Mouse (Mus musculus): Measurements from ENCODE around the gene Polr3c. TPM values are rescaled to one million over a fixed set of nuclear protein-coding genes. Genes with fewer than 3 reads are reported as not detected.
A peak's percentile ranks its signal among the peaks of the same experiment; 100 is the strongest.

Gene Polr3c
- 32.2 and 33.9 TPM in 2 replicates for polyA plus RNA-seq (2015; fragmentation: Nextera tagmentation; extraction: Ambion mirVana)

GRCm38 (mm10) chr3:96727343-96727827 lies at the start of gene Polr3c, which contains the start of gene Rnf115:
Gene Polr3c, minus strand, starts transcription at chr3:96727628.
Gene Rnf115, plus strand, starts transcription at chr3:96727664.
- H3K27me3 ChIP-seq (replicated peaks; ENCODE audit: control insufficient read depth, insufficient read depth, low read length), result no peaks in the 10 kb centered on the region
- WGBS, result under 1% methylated on average over 51 of the region's 52 CpGs

DNA sequence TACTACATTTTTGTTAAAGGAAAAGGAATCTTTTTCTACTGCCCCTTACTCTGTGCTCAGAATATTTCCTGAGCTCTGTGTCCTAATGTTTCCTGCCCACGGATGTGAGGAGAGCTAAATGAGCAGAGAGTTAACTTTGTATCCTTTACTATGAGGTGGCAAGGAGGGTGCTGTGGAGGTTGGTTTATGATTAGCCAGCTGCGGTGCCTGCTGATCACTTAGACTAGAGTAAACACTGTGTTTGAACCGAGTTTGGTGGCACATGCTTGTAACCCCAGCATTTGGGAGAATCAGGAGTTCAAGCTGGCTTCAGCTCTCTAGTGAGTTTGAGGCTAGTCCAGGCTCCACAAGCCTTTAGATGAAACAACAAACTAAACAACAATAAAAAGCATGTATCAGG lies 49.7 kb upstream of the Polr3c start:
- H3K4me2 ChIP-seq (ENCODE audit: low read length), result no peak overlapping the region
- no peak for ATAC-seq
- no peaks in the 10 kb centered on the region for H3K27me3 ChIP-seq (replicated peaks; ENCODE audit: control insufficient read depth, insufficient read depth, low read length)
- H3K4me3 ChIP-seq (replicated peaks; ENCODE audit: low read length), result no peak overlapping the region
- H3K9me3 ChIP-seq (ENCODE audit: control insufficient read depth, low read length), result no peaks in the 10 kb centered on the region
- no peaks in the 10 kb centered on the region; the same call in 1 of the 2 replicates for H3K36me3 ChIP-seq (ENCODE audit: control insufficient read depth, insufficient read depth)
- no peak overlapping the region for H3K9ac ChIP-seq (replicated peaks; ENCODE audit: low read depth, low read length)
- no peaks in the 10 kb centered on the region for H3K4me1 ChIP-seq (replicated peaks; ENCODE audit: control insufficient read depth, insufficient read depth, low read length)
- WGBS, result 83% methylated on average over 3 of the region's 3 CpGs
- H3K27ac ChIP-seq (ENCODE audit: low read length), result no peak overlapping the region

More at GRCm38 (mm10) chr3:96727343-96727827, at the start of gene Polr3c, which contains the start of gene Rnf115:
- H3K4me3 ChIP-seq (replicated peaks; ENCODE audit: low read length), result peak within 1 kb of the TSS; percentile 98
- peak within 1 kb of the TSS; percentile 75 for H3K27ac ChIP-seq (ENCODE audit: low read length)
- no peaks in the 10 kb centered on the region for H3K9me3 ChIP-seq (ENCODE audit: control insufficient read depth, low read length)
- 0 out of 2 replicates have a peak, but pooled peaks cover 4% of the 10 kb centered on the region for H3K36me3 ChIP-seq (ENCODE audit: control insufficient read depth, insufficient read depth)
- H3K4me2 ChIP-seq (ENCODE audit: low read length), result peak within 1 kb of the TSS; percentile 78
- peak within 1 kb of the TSS; percentile 87 for H3K9ac ChIP-seq (replicated peaks; ENCODE audit: low read depth, low read length)
- ATAC-seq, result peak; percentile 99
- H3K4me1 ChIP-seq (replicated peaks; ENCODE audit: control insufficient read depth, insufficient read depth, low read length), result peaks cover 17% of the 10 kb centered on the region

- Histone ChIP-seq H3K4me1 (replicated peaks; ENCODE audit: control insufficient read depth, insufficient read depth, low read length) (no peaks in the 10 kb centered on the region), H3K27ac (ENCODE audit: low read length) (no peak overlapping the region), H3K36me3 (ENCODE audit: control insufficient read depth, insufficient read depth) (no peaks in the 10 kb centered on the region; the same call in 1 of the 2 replicates), H3K4me3 (replicated peaks; ENCODE audit: low read length) (no peak overlapping the region), H3K9ac (replicated peaks; ENCODE audit: low read depth, low read length) (no peak overlapping the region), H3K9me3 (ENCODE audit: control insufficient read depth, low read length) (no peaks in the 10 kb centered on the region), H3K4me2 (ENCODE audit: low read length) (no peak overlapping the region), H3K27me3 (replicated peaks; ENCODE audit: control insufficient read depth, insufficient read depth, low read length) (no peaks in the 10 kb centered on the region)
- WGBS, result 52% methylated on average over 1 of the region's 1 CpGs
- ATAC-seq, result no peak
These were observed 45.5 kb upstream of the Polr3c start for GRCm38 (mm10) chr3:96772949-96773348.

- Histone ChIP-seq H3K4me2 (ENCODE audit: low read length) (no peak overlapping the region), H3K9ac (replicated peaks; ENCODE audit: low read depth, low read length) (no peak overlapping the region), H3K4me1 (replicated peaks; ENCODE audit: control insufficient read depth, insufficient read depth, low read length) (no peaks in the 10 kb centered on the region), H3K27ac (ENCODE audit: low read length) (no peak overlapping the region), H3K4me3 (replicated peaks; ENCODE audit: low read length) (no peak overlapping the region), H3K9me3 (ENCODE audit: control insufficient read depth, low read length) (no peaks in the 10 kb centered on the region), H3K27me3 (replicated peaks; ENCODE audit: control insufficient read depth, insufficient read depth, low read length) (no peaks in the 10 kb centered on the region), H3K36me3 (ENCODE audit: control insufficient read depth, insufficient read depth) (no peaks in the 10 kb centered on the region)
- ATAC-seq, result no peak
- 89% methylated on average over 5 of the region's 5 CpGs for WGBS
These were observed 42.5 kb upstream of the Polr3c start for GRCm38 (mm10) chr3:96769971-96770370.

GRCm38 (mm10) chr3:96764528-96764927 lies 37.1 kb upstream of the Polr3c start:
- no peak overlapping the region for H3K9ac ChIP-seq (replicated peaks; ENCODE audit: low read depth, low read length)
- no peaks in the 10 kb centered on the region for H3K4me1 ChIP-seq (replicated peaks; ENCODE audit: control insufficient read depth, insufficient read depth, low read length)
- no peak for ATAC-seq
- 96% methylated on average over 1 of the region's 1 CpGs for WGBS
- no peak overlapping the region for H3K27ac ChIP-seq (ENCODE audit: low read length)
- no peaks in the 10 kb centered on the region for H3K36me3 ChIP-seq (ENCODE audit: control insufficient read depth, insufficient read depth)
- H3K9me3 ChIP-seq (ENCODE audit: control insufficient read depth, low read length), result no peaks in the 10 kb centered on the region
- H3K4me2 ChIP-seq (ENCODE audit: low read length), result no peak overlapping the region
- H3K4me3 ChIP-seq (replicated peaks; ENCODE audit: low read length), result no peak overlapping the region
- no peaks in the 10 kb centered on the region for H3K27me3 ChIP-seq (replicated peaks; ENCODE audit: control insufficient read depth, insufficient read depth, low read length)

DNA sequence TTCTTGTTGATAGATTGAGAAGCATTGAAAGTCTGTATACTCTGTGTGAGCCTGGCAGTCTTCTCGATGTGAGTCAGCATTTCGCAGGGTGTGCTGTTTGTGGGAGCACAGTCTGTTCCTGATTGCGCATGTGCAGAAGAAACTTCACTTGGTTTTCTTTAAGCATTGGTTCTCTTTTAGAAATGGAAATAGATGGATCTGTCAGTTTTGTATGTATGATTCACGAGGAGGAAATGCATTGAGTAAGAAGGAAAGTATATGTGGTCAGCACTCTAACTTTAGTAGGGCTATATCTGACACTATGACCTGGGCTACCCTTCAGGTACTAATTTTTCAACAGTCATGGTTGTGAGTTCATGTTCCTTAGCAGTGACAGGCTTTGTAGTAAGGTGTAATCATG lies 32.3 kb upstream of the Polr3c start:
- no peaks in the 10 kb centered on the region for H3K36me3 ChIP-seq (ENCODE audit: control insufficient read depth, insufficient read depth)
- ATAC-seq, result no peak
- H3K9ac ChIP-seq (replicated peaks; ENCODE audit: low read depth, low read length), result no peak overlapping the region
- H3K4me2 ChIP-seq (ENCODE audit: low read length), result no peak overlapping the region
- no peak overlapping the region for H3K27ac ChIP-seq (ENCODE audit: low read length)
- WGBS, result 95% methylated on average over 4 of the region's 4 CpGs
- H3K4me1 ChIP-seq (replicated peaks; ENCODE audit: control insufficient read depth, insufficient read depth, low read length), result no peaks in the 10 kb centered on the region
- H3K4me3 ChIP-seq (replicated peaks; ENCODE audit: low read length), result no peak overlapping the region
- H3K27me3 ChIP-seq (replicated peaks; ENCODE audit: control insufficient read depth, insufficient read depth, low read length), result no peaks in the 10 kb centered on the region
- no peaks in the 10 kb centered on the region for H3K9me3 ChIP-seq (ENCODE audit: control insufficient read depth, low read length)

GRCm38 (mm10) chr3:96757691-96758090 lies 30.3 kb upstream of the Polr3c start:
- Histone ChIP-seq H3K9me3 (ENCODE audit: control insufficient read depth, low read length) (no peaks in the 10 kb centered on the region), H3K4me3 (replicated peaks; ENCODE audit: low read length) (no peak overlapping the region), H3K36me3 (ENCODE audit: control insufficient read depth, insufficient read depth) (no peaks in the 10 kb centered on the region), H3K4me1 (replicated peaks; ENCODE audit: control insufficient read depth, insufficient read depth, low read length) (no peaks in the 10 kb centered on the region), H3K27me3 (replicated peaks; ENCODE audit: control insufficient read depth, insufficient read depth, low read length) (no peaks in the 10 kb centered on the region), H3K4me2 (ENCODE audit: low read length) (no peak overlapping the region), H3K27ac (ENCODE audit: low read length) (no peak overlapping the region), H3K9ac (replicated peaks; ENCODE audit: low read depth, low read length) (no peak overlapping the region)
- ATAC-seq, result no peak
- WGBS, result 63% methylated on average over 7 of the region's 7 CpGs

DNA sequence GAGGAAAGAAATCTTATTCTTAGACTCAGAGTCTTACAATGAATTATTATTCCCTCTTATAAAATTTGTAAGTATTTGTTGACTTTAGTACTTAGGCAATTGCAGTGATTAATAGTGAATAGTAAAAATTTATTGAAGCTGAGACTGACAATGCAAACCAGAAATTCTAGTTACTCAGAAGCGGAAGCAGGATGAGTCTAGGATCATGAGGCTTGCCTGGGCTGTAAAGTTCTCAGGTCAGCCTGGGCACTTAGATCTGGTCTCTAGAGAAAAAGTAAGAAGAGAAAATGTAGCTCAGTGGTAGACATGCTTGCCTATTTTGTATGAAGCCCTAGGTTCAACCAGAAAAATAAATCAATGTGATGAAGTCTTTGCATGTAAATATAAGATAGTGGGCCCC lies 28.5 kb upstream of the Polr3c start:
- no peak overlapping the region for H3K4me2 ChIP-seq (ENCODE audit: low read length)
- no peak overlapping the region for H3K4me3 ChIP-seq (replicated peaks; ENCODE audit: low read length)
- H3K9me3 ChIP-seq (ENCODE audit: control insufficient read depth, low read length), result no peaks in the 10 kb centered on the region
- no peak for ATAC-seq
- no peaks in the 10 kb centered on the region for H3K36me3 ChIP-seq (ENCODE audit: control insufficient read depth, insufficient read depth)
- no peak overlapping the region for H3K27ac ChIP-seq (ENCODE audit: low read length)
- H3K4me1 ChIP-seq (replicated peaks; ENCODE audit: control insufficient read depth, insufficient read depth, low read length), result no peaks in the 10 kb centered on the region
- H3K9ac ChIP-seq (replicated peaks; ENCODE audit: low read depth, low read length), result no peak overlapping the region
- WGBS, result 97% methylated on average over 1 of the region's 1 CpGs
- no peaks in the 10 kb centered on the region for H3K27me3 ChIP-seq (replicated peaks; ENCODE audit: control insufficient read depth, insufficient read depth, low read length)

GRCm38 (mm10) chr3:96746829-96747228 lies 19.4 kb upstream of the Polr3c start:
- no peak overlapping the region for H3K27ac ChIP-seq (ENCODE audit: low read length)
- no peaks in the 10 kb centered on the region for H3K9me3 ChIP-seq (ENCODE audit: control insufficient read depth, low read length)
- H3K4me2 ChIP-seq (ENCODE audit: low read length), result no peak overlapping the region
- no peak overlapping the region for H3K9ac ChIP-seq (replicated peaks; ENCODE audit: low read depth, low read length)
- no peak for ATAC-seq
- no peak overlapping the region for H3K4me3 ChIP-seq (replicated peaks; ENCODE audit: low read length)
- no peaks in the 10 kb centered on the region for H3K36me3 ChIP-seq (ENCODE audit: control insufficient read depth, insufficient read depth)
- 93% methylated on average over 1 of the region's 1 CpGs for WGBS
- H3K4me1 ChIP-seq (replicated peaks; ENCODE audit: control insufficient read depth, insufficient read depth, low read length), result no peaks in the 10 kb centered on the region
- no peaks in the 10 kb centered on the region for H3K27me3 ChIP-seq (replicated peaks; ENCODE audit: control insufficient read depth, insufficient read depth, low read length)

DNA sequence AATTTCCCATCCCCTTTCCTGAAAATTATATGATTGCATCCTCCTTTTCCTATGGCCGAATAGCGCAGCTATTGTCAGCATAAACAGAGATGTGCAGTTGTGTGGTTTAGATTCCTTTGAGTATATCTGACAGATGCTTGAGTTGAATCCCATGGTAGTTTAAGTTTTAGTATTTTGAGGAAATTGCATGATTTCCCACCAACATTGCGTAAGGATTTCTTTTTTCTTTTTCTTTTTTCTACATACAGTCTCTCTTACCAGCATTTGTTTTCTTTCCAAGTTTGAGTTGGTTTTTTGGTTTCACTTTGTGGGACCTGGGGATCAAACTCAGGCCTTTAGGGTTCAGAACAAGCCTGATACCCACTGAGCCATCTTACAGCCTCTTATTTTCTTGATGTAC lies 16.9 kb upstream of the Polr3c start:
- no peak for ATAC-seq
- no peaks in the 10 kb centered on the region for H3K36me3 ChIP-seq (ENCODE audit: control insufficient read depth, insufficient read depth)
- H3K4me2 ChIP-seq (ENCODE audit: low read length), result no peak overlapping the region
- WGBS, result 94% methylated on average over 3 of the region's 3 CpGs
- no peaks in the 10 kb centered on the region for H3K9me3 ChIP-seq (ENCODE audit: control insufficient read depth, low read length)
- no peak overlapping the region for H3K4me3 ChIP-seq (replicated peaks; ENCODE audit: low read length)
- H3K9ac ChIP-seq (replicated peaks; ENCODE audit: low read depth, low read length), result no peak overlapping the region
- H3K4me1 ChIP-seq (replicated peaks; ENCODE audit: control insufficient read depth, insufficient read depth, low read length), result no peaks in the 10 kb centered on the region
- no peaks in the 10 kb centered on the region for H3K27me3 ChIP-seq (replicated peaks; ENCODE audit: control insufficient read depth, insufficient read depth, low read length)
- H3K27ac ChIP-seq (ENCODE audit: low read length), result no peak overlapping the region

Data from forebrain, embryonic 16.5 days (tissue).